Mouse (Mus musculus) thymus, adult 2 months (tissue): ENCODE results near the gene Ppm1f.

Source experiments
- CTCF ChIP-seq: fragments of 200-500 bp; IDR thresholded peaks from 2 replicates; pipeline ENCODE4 v1.5.1; 2012; ENCODE audit warnings: mild to moderate bottlenecking, control low read depth, low read length, moderate library complexity, borderline replicate concordance; ENCODE audit not compliant: control insufficient read depth, poor library complexity, insufficient read depth; ENCODE audit errors: extremely low read depth
- POLR2A ChIP-seq: fragments of 200-500 bp; IDR thresholded peaks from 2 replicates; pipeline ENCODE4 v1.6.1; 2012; ENCODE audit warnings: mild to moderate bottlenecking, low read length, control low read depth, moderate library complexity; ENCODE audit not compliant: control insufficient read depth, poor library complexity, insufficient read depth; ENCODE audit errors: extremely low read depth

- no peak for TF ChIP-seq POLR2A
- TF ChIP-seq CTCF: no peak
Observed at GRCm38 (mm10) chr16:16879025-16879424, 17.2 kb upstream of the Ppm1f start.
